Mouse (Mus musculus) adrenal gland (tissue): ENCODE data around the gene Cfl2.
"Not testable (repeated sequence)": the region's sequence is repeated elsewhere in the genome, so short reads cannot be mapped to it uniquely, and the experiment has no call there.

Source experiments
- intact Hi-C: fragments of 180-260 bp; cut with DNase I; formaldehyde crosslinking; loops from one replicate; pipeline ENCODE4 v1.15.1; 2025
- long read RNA-seq, 2 experiments: library from polyadenylated mRNA; unstranded; transcript quantifications; one replicate each; pipeline ENCODE4 v2.0.0; 2020; ENCODE audit warnings: borderline replicate concordance in 1 of 2; ENCODE audit not compliant: insufficient replicate concordance in 1 of 2

Cfl2 gene
- long read RNA-seq, experiment 1, transcript Cfl2-203 (4 exons, 1,128 nt), result minor isoform, 24 of 121 reads
- long read RNA-seq, experiment 1, transcript Cfl2-206 (4 exons, 2,726 nt), result minor isoform, 5 of 121 reads
- long read RNA-seq, experiment 1, transcript Cfl2-201 (4 exons, 2,940 nt), result major isoform, 65 of 121 reads
- long read RNA-seq, experiment 1, partial matches to known transcripts, result 4 of 121 reads
- long read RNA-seq, experiment 1, other reads (novel, unspliced or antisense), result 22 of 121 reads
- long read RNA-seq, experiment 2, transcript Cfl2-201 (4 exons, 2,940 nt), result major isoform, 56 of 103 reads
- long read RNA-seq, experiment 2, transcript Cfl2-206 (4 exons, 2,726 nt), result minor isoform, 8 of 103 reads
- long read RNA-seq, experiment 2, transcript Cfl2-203 (4 exons, 1,128 nt), result minor isoform, 22 of 103 reads
- long read RNA-seq, experiment 2, partial matches to known transcripts, result 5 of 103 reads
- long read RNA-seq, experiment 2, other reads (novel, unspliced or antisense), result 9 of 103 reads

- intact Hi-C loops, result no loop called here
Measured at GRCm38 (mm10) chr12:54862606-54863535, at the start of gene Cfl2. Cfl2 (minus strand) TSS chr12:54862877.

GRCm38 (mm10) chr12:54910387-54910786 lies 47.7 kb upstream of the Cfl2 start:
- intact Hi-C loops, result no loop called here

GRCm38 (mm10) chr12:54892559-54892958 lies 29.9 kb upstream of the Cfl2 start:
- intact Hi-C loops, result not testable (repeated sequence)

- intact Hi-C loops, result no loop called here
Measured at GRCm38 (mm10) chr12:54890426-54890825, 27.7 kb upstream of the Cfl2 start.

- intact Hi-C loops, result no loop called here
Measured at GRCm38 (mm10) chr12:54887580-54888127, 25.0 kb upstream of the Cfl2 start.

GRCm38 (mm10) chr12:54879630-54880029 lies 17.0 kb upstream of the Cfl2 start:
- intact Hi-C loops, result loop anchor here (2.0 kb wide), 1 partner anchor 49 kb away; no protein-coding TSS in a partner anchor

- intact Hi-C loops, result loop anchor here (2.0 kb wide), 1 partner anchor 48 kb away; no protein-coding TSS in a partner anchor
Measured at GRCm38 (mm10) chr12:54879211-54879610, 16.5 kb upstream of the Cfl2 start.

- intact Hi-C loops, result loop anchor here (2.0 kb wide), 1 partner anchor 47 kb away; no protein-coding TSS in a partner anchor
Measured at GRCm38 (mm10) chr12:54877875-54878274, 15.2 kb upstream of the Cfl2 start.

GRCm38 (mm10) chr12:54876879-54877278 lies 14.2 kb upstream of the Cfl2 start:
- intact Hi-C loops, result no loop called here

- intact Hi-C loops, result no loop called here
Measured at GRCm38 (mm10) chr12:54874711-54875110, 12.0 kb upstream of the Cfl2 start.

GRCm38 (mm10) chr12:54861991-54862605 lies 579 bp downstream of the Cfl2 start:
- intact Hi-C loops, result no loop called here

GRCm38 (mm10) chr12:54859531-54859930 lies 3.1 kb downstream of the Cfl2 start:
- intact Hi-C loops, result no loop called here

GRCm38 (mm10) chr12:54850551-54850950 lies 12.1 kb downstream of the Cfl2 start:
- intact Hi-C loops, result no loop called here

GRCm38 (mm10) chr12:54844415-54844814 lies 18.3 kb downstream of the Cfl2 start:
- intact Hi-C loops, result no loop called here

- intact Hi-C loops, result no loop called here
Measured at GRCm38 (mm10) chr12:54841576-54841975, 21.1 kb downstream of the Cfl2 start.

GRCm38 (mm10) chr12:54839815-54840214 lies 22.9 kb downstream of the Cfl2 start:
- intact Hi-C loops, result no loop called here

GRCm38 (mm10) chr12:54838931-54839330 lies 23.7 kb downstream of the Cfl2 start:
- intact Hi-C loops, result no loop called here

- intact Hi-C loops, result no loop called here
Measured at GRCm38 (mm10) chr12:54835608-54836570, 26.8 kb downstream of the Cfl2 start.

- intact Hi-C loops, result no loop called here
Measured at GRCm38 (mm10) chr12:54834925-54835447, 27.7 kb downstream of the Cfl2 start.
